ENCODE assay signal across 31 mouse cellular contexts in the genomic region with DNA sequence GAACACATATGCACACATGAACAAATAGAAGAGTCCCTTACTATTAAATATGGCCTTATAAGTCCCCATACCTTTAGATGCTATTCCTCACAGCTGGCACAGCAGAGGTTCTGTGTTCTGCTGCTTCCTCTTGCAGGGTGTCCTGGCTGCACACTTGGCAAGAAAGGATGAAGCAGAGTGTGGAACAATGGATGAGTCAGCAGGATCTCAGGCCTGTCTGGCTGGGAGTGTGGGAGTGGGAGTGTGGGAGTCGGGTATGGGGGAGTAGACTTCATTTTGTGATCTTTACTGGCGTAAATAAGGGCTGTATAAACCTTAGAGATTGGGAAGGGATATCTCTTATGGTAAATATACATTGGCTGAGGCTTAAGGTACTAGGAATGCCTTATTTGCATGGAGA. TPM values are rescaled to one million over a fixed set of nuclear protein-coding genes. Genes with fewer than 3 reads are reported as not detected.
DNase-seq lines count a peak whose midpoint lies in the region; ATAC-seq lines count a peak whose summit lies in the region.
"Had no signal": no experiment of that assay in that cellular context is flagged by ENCODE, and none has a peak within 500 bp of the region (broad histone marks: within the 10 kb centered on the region; RNA-seq: fewer than 3 reads in every experiment).

No protein-coding gene starts in this region.

- H3K4me3 ChIP-seq in hindbrain, embryonic 13.5 days: no peak overlapping the region
- H3K4me3 ChIP-seq in hindbrain, embryonic 16.5 days (ENCODE audit: low read length): no peak overlapping the region
- H3K4me3 ChIP-seq: embryonic facial prominence, embryonic 12.5 days; gastrocnemius, adult 2 months; heart, adult 2 months; heart, embryonic 12.5 days; hindbrain, embryonic 15.5 days; limb, embryonic 12.5 days; liver, embryonic 15.5 days; lung, embryonic 15.5 days; midbrain, embryonic 10.5 days; myocyte; neural tube, embryonic 12.5 days had no signal

- no peaks in the 10 kb centered on the region for H3K4me1 ChIP-seq in hindbrain, embryonic 13.5 days (replicated peaks)
- H3K4me1 ChIP-seq in hindbrain, embryonic 16.5 days (ENCODE audit: control insufficient read depth, insufficient read depth, low read depth, low read length): no peaks in the 10 kb centered on the region
- H3K4me1 ChIP-seq: embryonic facial prominence, embryonic 12.5 days; heart, embryonic 12.5 days; hindbrain, embryonic 15.5 days; limb, embryonic 12.5 days; liver, embryonic 15.5 days; lung, embryonic 15.5 days; midbrain, embryonic 10.5 days; neural tube, embryonic 12.5 days had no signal

- DNase-seq in kidney, postnatal 4 days: peak; percentile 34 to 52
- no peak for DNase-seq in kidney, adult 18-20 months
- peak; percentile 14 for DNase-seq in right cerebral cortex, adult 18-20 months
- DNase-seq in right cerebral cortex, postnatal 36 days (ENCODE audit: low spot score in 2 of 2): no peak
- peak; percentile 8 for DNase-seq in telencephalon, adult 2 months (ENCODE audit: low read depth, low spot score)
- DNase-seq: adrenal gland, postnatal 14 days; cerebellum, adult 11-12 months; cerebellum, adult 9-11 months; embryo, embryonic 11 days; gastrocnemius, adult 2 months; heart, adult 2 months; heart, postnatal 4 days; kidney, adult 2 months; right cerebral cortex, postnatal 4 days; thymus, adult 2 months; thymus, postnatal 36 days had no signal

- no peak overlapping the region for H3K9ac ChIP-seq in hindbrain, embryonic 13.5 days
- H3K9ac ChIP-seq in hindbrain, embryonic 16.5 days (ENCODE audit: low read depth, low read length): no peak overlapping the region
- H3K9ac ChIP-seq: embryonic facial prominence, embryonic 12.5 days; heart, embryonic 12.5 days; hindbrain, embryonic 15.5 days; limb, embryonic 12.5 days; liver, embryonic 15.5 days; lung, embryonic 15.5 days; neural tube, embryonic 12.5 days had no signal

- H3K27ac ChIP-seq in hindbrain, embryonic 13.5 days: no peak overlapping the region
- H3K27ac ChIP-seq in hindbrain, embryonic 16.5 days (ENCODE audit: low read depth, low read length): no peak overlapping the region
- H3K27ac ChIP-seq: embryonic facial prominence, embryonic 12.5 days; gastrocnemius, adult 2 months; heart, adult 2 months; hindbrain, embryonic 15.5 days; limb, embryonic 12.5 days; liver, embryonic 15.5 days; lung, embryonic 15.5 days; midbrain, embryonic 10.5 days; neural tube, embryonic 12.5 days; stomach, postnatal 0 days had no signal

- no peaks in the 10 kb centered on the region for H3K9me3 ChIP-seq in hindbrain, embryonic 13.5 days
- no peaks in the 10 kb centered on the region for H3K9me3 ChIP-seq in hindbrain, embryonic 16.5 days (ENCODE audit: control insufficient read depth, low read length)
- H3K9me3 ChIP-seq: embryonic facial prominence, embryonic 12.5 days; heart, embryonic 12.5 days; hindbrain, embryonic 15.5 days; limb, embryonic 12.5 days; liver, embryonic 15.5 days; lung, embryonic 15.5 days; midbrain, embryonic 10.5 days; neural tube, embryonic 12.5 days had no signal

- peak; percentile 43 for ATAC-seq in hindbrain, embryonic 13.5 days (ENCODE audit: low FRiP score)
- ATAC-seq in hindbrain, embryonic 16.5 days: no peak
- ATAC-seq: forebrain, embryonic 14.5 days; Patski had no signal

- H3K36me3 ChIP-seq in hindbrain, embryonic 13.5 days: no peaks in the 10 kb centered on the region
- no peaks in the 10 kb centered on the region for H3K36me3 ChIP-seq in hindbrain, embryonic 16.5 days (ENCODE audit: control insufficient read depth, insufficient read depth, low read length)
- H3K36me3 ChIP-seq: hindbrain, embryonic 15.5 days; liver, embryonic 15.5 days; neural tube, embryonic 12.5 days had no signal

- H3K27me3 ChIP-seq in hindbrain, embryonic 13.5 days: no peaks in the 10 kb centered on the region
- H3K27me3 ChIP-seq in hindbrain, embryonic 16.5 days (replicated peaks; ENCODE audit: control insufficient read depth, insufficient read depth, low read length): no peaks in the 10 kb centered on the region
- H3K27me3 ChIP-seq: embryonic facial prominence, embryonic 12.5 days; heart, embryonic 12.5 days; hindbrain, embryonic 15.5 days; limb, embryonic 12.5 days; liver, embryonic 15.5 days; lung, embryonic 15.5 days; neural tube, embryonic 12.5 days; Patski had no signal

- WGBS in hindbrain, embryonic 13.5 days: 83% methylated on average over 2 of the region's 2 CpGs
- 76% methylated on average over 2 of the region's 2 CpGs for WGBS in hindbrain, embryonic 16.5 days

- H3K4me2 ChIP-seq in hindbrain, embryonic 13.5 days: no peak overlapping the region
- H3K4me2 ChIP-seq in hindbrain, embryonic 16.5 days (ENCODE audit: low read length): no peak overlapping the region
- H3K4me2 ChIP-seq: embryonic facial prominence, embryonic 12.5 days; heart, embryonic 12.5 days; hindbrain, embryonic 15.5 days; limb, embryonic 12.5 days; liver, embryonic 15.5 days; lung, embryonic 15.5 days; neural tube, embryonic 12.5 days had no signal

RNA-seq across cellular contexts. Expression of a gene that starts 14.1 kb away (rescaled TPM):
- 8.4 and 9.0 TPM in 2 replicates for polyA plus RNA-seq in hindbrain, embryonic 13.5 days (2015; fragmentation: Nextera tagmentation; extraction: Ambion mirVana)
- polyA plus RNA-seq in hindbrain, embryonic 16.5 days (2015; fragmentation: Nextera tagmentation; extraction: Ambion mirVana): 6.7 and 7.1 TPM in 2 replicates
- polyA plus RNA-seq: liver, adult 2 months had no signal

Comparison
In these comparisons a context has a peak if more than half of its experiments do, and no peak if none do; other contexts are left out.
1. DNase-seq: peak in kidney, postnatal 4 days (2 of 2), right cerebral cortex, adult 18-20 months (single experiment) and telencephalon, adult 2 months (single experiment); none in kidney, adult 18-20 months (single experiment) and right cerebral cortex, postnatal 36 days (0 of 2).